Mouse (Mus musculus) left cerebral cortex, adult 11 months (tissue): ENCODE data around the gene Copb1.
"Not testable (repeated sequence)": the region's sequence is repeated elsewhere in the genome, so short reads cannot be mapped to it uniquely, and the experiment has no call there.

Experiments
- DNase-seq: peaks from one replicate; pipeline ENCODE4 v3.0.0; 2022; ENCODE audit warnings: low spot score

Copb1 gene

GRCm38 (mm10) chr7:114216908-114217307, 37.6 kb downstream of the Copb1 start:
- no peak for DNase-seq

DNA sequence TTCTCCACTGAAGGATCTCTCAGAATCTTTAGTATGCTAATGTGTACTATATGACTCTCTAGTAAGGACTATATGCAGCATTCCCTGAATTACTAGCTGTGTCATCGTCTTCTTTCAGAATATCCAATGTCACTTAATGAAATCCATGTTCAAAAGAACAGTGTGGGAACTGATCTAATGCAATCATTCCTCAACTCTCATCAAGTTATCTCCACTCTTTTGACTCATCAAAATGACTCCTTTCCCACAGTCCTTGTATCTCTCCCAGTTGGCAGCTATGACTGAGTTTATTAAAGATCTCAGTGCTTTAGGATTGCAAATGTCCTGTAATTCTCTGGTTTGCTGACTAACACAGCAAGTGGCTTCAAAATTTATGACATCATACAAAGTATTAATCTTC, 40.1 kb downstream of the Copb1 start:
- DNase-seq, result no peak

DNA sequence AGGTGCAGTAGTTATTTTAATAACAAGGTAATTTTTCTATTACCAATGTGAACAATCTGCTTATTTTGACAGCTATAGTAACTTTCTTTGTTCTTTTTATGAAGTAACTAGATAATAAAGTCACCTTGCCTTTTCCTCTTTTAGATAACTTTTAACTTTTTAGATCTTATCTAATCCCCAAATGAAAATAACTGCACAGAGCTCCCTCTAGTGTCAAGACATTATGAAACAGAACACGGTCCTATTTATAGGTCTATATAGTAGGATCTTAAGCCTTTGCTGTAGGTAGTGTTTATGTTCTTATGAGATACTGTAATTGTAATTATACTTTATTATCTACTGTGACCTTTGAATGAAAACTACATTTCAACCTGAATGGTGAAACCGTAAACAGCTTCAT, 41.0 kb downstream of the Copb1 start:
- no peak for DNase-seq

DNA sequence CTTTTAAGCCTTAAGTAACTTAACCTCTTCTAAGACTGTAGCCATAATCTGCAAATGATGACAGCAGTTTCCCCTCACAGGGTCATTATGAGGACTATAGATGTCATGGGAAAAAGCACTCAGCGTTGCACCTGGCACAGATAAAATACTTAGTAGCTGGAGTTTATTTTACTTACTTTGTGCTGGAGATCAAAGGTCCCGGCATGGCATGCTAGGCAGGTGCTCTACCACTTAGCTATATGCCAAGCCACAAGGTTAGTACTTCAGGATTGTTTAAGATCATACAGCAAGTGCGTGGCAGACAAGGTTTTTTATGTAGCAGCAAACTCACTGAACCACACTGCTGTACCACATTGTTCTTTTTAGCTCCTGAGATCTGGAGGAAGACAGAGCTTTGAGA, 43.9 kb downstream of the Copb1 start:
- no peak for DNase-seq

DNA sequence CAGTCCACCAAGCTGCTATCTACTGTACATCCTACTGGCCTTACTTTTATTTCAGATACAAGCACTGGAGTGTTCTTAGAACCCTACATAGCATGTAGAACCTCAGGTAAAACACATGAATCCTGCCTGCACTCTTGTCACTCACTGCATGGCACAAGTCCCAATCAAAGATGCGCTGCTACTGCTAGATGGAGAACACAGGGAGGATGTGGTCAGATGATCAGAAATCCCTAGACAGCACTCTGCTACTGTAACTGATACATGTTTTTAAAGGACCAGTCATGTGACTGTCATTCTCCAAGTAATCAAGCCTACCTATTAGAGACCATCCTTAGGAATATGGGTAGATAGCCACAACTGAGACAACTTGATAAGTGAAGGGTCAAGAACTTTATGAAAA, 44.7 kb downstream of the Copb1 start:
- no peak for DNase-seq

GRCm38 (mm10) chr7:114203491-114204359, 50.8 kb downstream of the Copb1 start:
- no peak for DNase-seq

GRCm38 (mm10) chr7:114202972-114203404, 51.5 kb downstream of the Copb1 start:
- no peak for DNase-seq

DNA sequence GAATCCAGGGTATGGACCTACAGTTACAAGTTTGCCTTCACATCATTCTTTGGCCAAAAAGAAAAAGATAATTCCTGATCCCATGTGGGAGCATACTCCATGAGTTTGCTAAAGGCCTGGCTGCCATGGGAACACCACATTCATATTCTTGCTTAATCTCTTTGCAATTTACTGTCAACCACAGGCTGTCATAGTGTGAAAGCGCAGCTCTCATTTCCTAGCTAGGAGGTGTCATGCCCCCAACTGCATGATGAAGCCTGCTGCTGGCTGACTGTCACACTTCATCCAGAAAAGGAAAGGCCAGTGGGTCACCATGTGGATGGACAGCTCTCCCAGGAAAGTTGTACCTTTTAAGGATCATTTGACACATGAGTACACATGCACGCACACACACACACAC, 53.9 kb downstream of the Copb1 start:
- DNase-seq, result no peak

GRCm38 (mm10) chr7:114199428-114200110, 54.9 kb downstream of the Copb1 start:
- no peak for DNase-seq

- no peak for DNase-seq
Observed at GRCm38 (mm10) chr7:114198252-114198651, 56.3 kb downstream of the Copb1 start.

GRCm38 (mm10) chr7:114196588-114196987, 57.9 kb downstream of the Copb1 start:
- not testable (repeated sequence) for DNase-seq

DNA sequence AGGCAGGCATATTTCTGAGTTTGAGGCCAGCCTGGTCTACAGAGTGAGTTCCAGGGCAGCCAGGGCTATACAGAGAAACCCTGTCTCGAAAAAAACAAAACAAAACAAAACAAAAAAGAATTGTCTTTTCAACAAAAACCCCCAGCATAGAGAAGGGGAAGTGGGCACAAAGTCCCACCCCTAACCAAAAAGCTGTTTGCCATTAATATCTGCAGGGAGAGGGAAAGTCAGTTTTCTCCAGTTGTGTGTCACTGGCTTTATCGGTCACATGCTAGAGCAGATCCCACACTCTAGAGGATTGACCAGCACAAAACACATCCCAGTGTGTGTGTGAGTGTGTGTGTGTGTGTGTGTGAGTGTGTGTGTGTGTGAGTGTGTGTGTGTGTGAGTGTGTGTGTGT, 59.7 kb downstream of the Copb1 start:
- DNase-seq, result not testable (repeated sequence)

- DNase-seq, result no peak
Observed at GRCm38 (mm10) chr7:114194224-114194623, 60.3 kb downstream of the Copb1 start.

DNA sequence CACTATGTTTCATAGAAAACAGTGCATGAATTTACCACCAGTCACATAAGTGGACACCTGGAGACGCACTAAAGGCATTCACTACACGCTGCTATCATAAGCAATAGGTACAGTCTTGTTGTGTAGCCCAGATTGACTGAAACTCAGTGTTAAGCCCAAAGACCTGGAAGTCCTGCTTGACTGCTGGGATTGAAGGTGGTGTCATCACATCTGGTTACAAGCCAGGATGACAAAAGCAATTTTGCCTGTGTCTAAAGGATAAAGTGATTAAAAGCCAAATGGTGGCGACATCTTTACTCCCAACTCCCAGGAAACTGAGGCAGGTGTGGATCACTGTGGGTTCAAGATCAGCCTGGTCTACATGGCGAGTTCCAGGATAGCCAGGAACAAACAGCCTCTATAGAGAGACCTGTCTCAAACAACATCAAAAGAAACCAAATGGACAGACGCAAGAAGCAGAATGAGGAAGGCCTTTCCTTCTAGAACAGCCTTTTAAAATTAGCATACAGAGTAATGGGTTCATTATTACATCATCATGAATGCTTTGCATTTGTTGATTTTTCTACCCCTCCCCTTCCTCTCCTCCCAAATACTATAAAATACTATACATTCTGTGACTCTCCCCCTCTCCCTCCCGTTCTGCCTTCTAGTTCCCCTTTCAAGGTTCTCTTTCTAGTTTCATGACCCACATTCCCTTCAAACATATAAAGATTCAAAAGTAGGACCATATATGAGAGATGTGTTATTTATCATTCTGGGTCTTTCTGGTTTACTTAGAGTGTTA, 61.0 kb downstream of the Copb1 start:
- no peak for DNase-seq

- no peak for DNase-seq
Observed at GRCm38 (mm10) chr7:114192581-114192980, 61.9 kb downstream of the Copb1 start.

DNA sequence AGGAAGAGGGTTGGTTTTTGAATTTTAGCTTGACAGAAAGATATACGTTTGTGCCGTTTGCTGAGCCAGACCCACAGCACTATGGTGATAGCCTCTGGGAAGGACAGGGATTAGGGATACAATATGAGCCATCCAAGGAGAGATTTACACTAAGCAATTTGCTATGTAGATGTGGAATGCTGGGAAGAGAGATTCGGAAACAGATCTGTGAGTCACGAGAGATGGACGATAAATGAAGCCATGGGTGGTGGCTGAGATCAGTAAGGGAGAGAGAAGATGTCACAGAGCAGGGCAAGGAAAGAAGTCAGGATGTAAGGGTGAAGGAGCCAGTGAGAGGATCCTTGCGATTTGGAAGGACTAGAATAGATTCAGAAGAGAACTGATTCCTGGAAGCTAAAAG, 71.1 kb downstream of the Copb1 start:
- no peak for DNase-seq

DNA sequence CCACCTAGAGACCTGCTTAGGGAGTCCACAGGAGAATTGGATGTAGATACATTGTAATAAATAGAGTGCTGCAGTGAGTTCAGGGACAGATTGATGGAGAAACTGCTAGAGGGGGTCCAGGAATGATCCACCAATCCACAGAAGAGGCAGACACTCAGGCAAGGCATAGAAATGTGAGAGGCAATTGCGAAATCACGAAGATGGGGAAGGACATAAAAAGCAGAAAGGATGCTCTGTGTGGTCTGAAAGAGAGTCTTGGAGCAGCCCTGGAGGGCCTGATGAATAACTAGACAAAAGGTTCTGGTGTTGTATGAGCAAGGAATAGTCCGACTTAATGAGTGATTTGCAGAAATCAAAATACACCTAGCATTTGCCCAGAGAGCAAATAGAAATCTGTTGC, 71.8 kb downstream of the Copb1 start:
- DNase-seq, result no peak

DNA sequence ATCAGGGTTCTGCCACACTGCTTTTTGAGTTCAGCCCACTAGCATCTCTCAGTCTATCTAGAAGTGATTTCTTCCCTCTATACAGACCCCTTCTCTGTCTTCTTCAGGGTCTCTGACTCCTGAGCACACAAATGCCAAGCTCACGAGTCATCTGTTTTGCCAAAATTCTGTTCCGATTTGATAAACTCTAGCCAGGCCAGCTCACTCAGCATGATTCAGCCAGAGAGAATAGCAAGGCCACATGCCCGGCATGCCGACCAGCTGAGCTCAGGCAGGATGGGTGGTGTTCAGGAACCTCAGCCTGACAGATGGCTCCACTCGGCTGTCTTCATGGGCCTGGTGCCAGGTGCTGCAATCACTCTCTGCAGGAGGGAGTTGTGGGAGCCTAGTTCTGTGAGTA, 73.1 kb downstream of the Copb1 start:
- DNase-seq, result peak; percentile 82

DNA sequence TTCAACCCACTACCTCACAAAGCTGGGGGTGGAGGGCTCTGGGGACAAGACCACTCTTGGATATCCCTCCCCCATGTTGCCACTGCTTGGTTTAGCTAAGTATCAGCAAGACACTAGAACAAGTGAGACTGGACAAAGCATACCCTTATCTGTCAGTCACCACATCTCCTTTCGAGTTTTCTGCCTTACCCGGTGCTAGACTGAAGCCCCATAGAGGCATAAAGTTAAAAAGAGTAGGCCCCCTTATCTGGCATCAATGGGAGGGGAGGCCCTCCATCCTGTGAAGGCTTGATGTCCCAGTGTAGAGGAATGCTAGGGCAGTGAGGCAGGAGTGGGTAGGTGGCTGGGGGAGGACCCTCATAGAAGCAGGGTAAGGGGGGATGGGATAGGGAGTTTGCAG, 77.9 kb downstream of the Copb1 start:
- no peak for DNase-seq

GRCm38 (mm10) chr7:114171354-114172097, 83.0 kb downstream of the Copb1 start:
- no peak for DNase-seq

- DNase-seq, result no peak
Observed at GRCm38 (mm10) chr7:114169996-114170395, 84.5 kb downstream of the Copb1 start.

- DNase-seq, result no peak
Observed at GRCm38 (mm10) chr7:114169381-114169780, 85.1 kb downstream of the Copb1 start.
